Mouse (Mus musculus): ENCODE measurements around the gene Gfod2.

Gene Gfod2

GRCm38 (mm10) chr8:105758277-105759108 is at the start of gene Gfod2:
Gfod2 (minus strand) TSS chr8:105758664.
- ChIA-PET POLR2A (interaction anchor here (0.6 to 1.9 kb wide), 36 partner anchors 9 to 421 kb away, joined by 3 to 12 read pairs (median 4); partner anchors contain the start of genes Acd (in 2 of the 4), Nutf2 (in 2 of the 4), Pard6a (in 2 of the 4) and Pskh1 (in 2 of the 4)), CTCF (interaction anchor here (0.6 to 1.8 kb wide), 10 partner anchors 12 to 504 kb away, joined by 3 to 22 read pairs (median 5); no protein-coding TSS in a partner anchor)

GRCm38 (mm10) chr8:105807766-105808165 is 49.3 kb upstream of the Gfod2 start:
- POLR2A ChIA-PET, result interaction anchor here in 3 of 4 experiments (1.0 to 1.9 kb wide), 8 partner anchors 8 to 92 kb away, joined by 3 to 5 read pairs (median 4); partner anchors contain the start of genes Pskh1 (in 1 of the 3), Ranbp10 (in 1 of the 3) and Tsnaxip1 (in 1 of the 3)
- CTCF ChIA-PET, result interaction anchor here in 2 of 4 experiments (0.9 to 1.5 kb wide), 2 partner anchors 20 to 94 kb away, joined by 4 to 6 read pairs; no protein-coding TSS in a partner anchor

- POLR2A ChIA-PET, result interaction anchor here in 2 of 4 experiments (0.6 to 1.6 kb wide), 2 partner anchors 61 to 209 kb away, joined by 3 to 5 read pairs; no protein-coding TSS in a partner anchor
- CTCF ChIA-PET, result no interaction called here
Observed at GRCm38 (mm10) chr8:105805964-105806363, 47.5 kb upstream of the Gfod2 start.

GRCm38 (mm10) chr8:105805346-105805745 is 46.9 kb upstream of the Gfod2 start:
- ChIA-PET CTCF (interaction anchor here in 1 of 4 experiments (0.6 kb wide), 2 partner anchors 9 to 125 kb away, joined by 3 read pairs; no protein-coding TSS in a partner anchor), POLR2A (interaction anchor here in 2 of 4 experiments (0.6 to 1.4 kb wide), 3 partner anchors 13 to 139 kb away, joined by 3 read pairs; partner anchors contain the start of gene Ranbp10 (in 1 of the 2))

GRCm38 (mm10) chr8:105804797-105805196 is 46.3 kb upstream of the Gfod2 start:
- CTCF ChIA-PET, result interaction anchor here in 1 of 4 experiments (1.1 kb wide), 1 partner anchor 91 kb away, joined by 3 read pairs; no protein-coding TSS in a partner anchor
- POLR2A ChIA-PET, result interaction anchor here in 3 of 4 experiments (0.6 to 1.4 kb wide), 4 partner anchors 9 to 22 kb away, joined by 3 read pairs; partner anchors contain the start of gene Ranbp10 (in 2 of the 3)

- CTCF ChIA-PET, result interaction anchor here in 1 of 4 experiments (1.5 kb wide), 1 partner anchor 13 kb away, joined by 4 read pairs; no protein-coding TSS in a partner anchor
- POLR2A ChIA-PET, result interaction anchor here in 1 of 4 experiments (1.0 kb wide), 1 partner anchor 92 kb away, joined by 3 read pairs; no protein-coding TSS in a partner anchor
Observed at GRCm38 (mm10) chr8:105801153-105801904, 42.9 kb upstream of the Gfod2 start.

- ChIA-PET CTCF (interaction anchor here in 3 of 4 experiments (0.7 to 1.6 kb wide), 6 partner anchors 11 to 131 kb away, joined by 3 to 9 read pairs (median 3); no protein-coding TSS in a partner anchor), POLR2A (interaction anchor here in 3 of 4 experiments (0.6 to 2.8 kb wide), 21 partner anchors 8 to 530 kb away, joined by 3 to 12 read pairs (median 4); partner anchors contain the start of genes Ranbp10 (in 2 of the 3), Tsnaxip1 (in 2 of the 3), Acd (in 1 of the 3) and Nutf2 (in 1 of the 3))
Observed at GRCm38 (mm10) chr8:105799091-105799812, 40.8 kb upstream of the Gfod2 start.

- POLR2A ChIA-PET, result interaction anchor here in 3 of 4 experiments (0.6 to 2.8 kb wide), 14 partner anchors 9 to 163 kb away, joined by 3 to 12 read pairs (median 4); partner anchors contain the start of genes Ranbp10 (in 2 of the 3), Tsnaxip1 (in 2 of the 3), Acd (in 1 of the 3) and Nutf2 (in 1 of the 3)
- CTCF ChIA-PET, result interaction anchor here in 3 of 4 experiments (0.9 to 1.6 kb wide), 3 partner anchors 10 to 84 kb away, joined by 4 to 9 read pairs (median 4); no protein-coding TSS in a partner anchor
Observed at GRCm38 (mm10) chr8:105798408-105798807, 39.9 kb upstream of the Gfod2 start.

GRCm38 (mm10) chr8:105795785-105796184 is 37.3 kb upstream of the Gfod2 start:
- CTCF ChIA-PET, result interaction anchor here in 1 of 4 experiments (0.7 kb wide), 1 partner anchor 11 kb away, joined by 3 read pairs; no protein-coding TSS in a partner anchor
- POLR2A ChIA-PET, result interaction anchor here in 2 of 4 experiments (0.8 to 1.2 kb wide), 2 partner anchors 31 to 104 kb away, joined by 3 read pairs; partner anchors contain the start of genes Pskh1 (in 1 of the 2), Ranbp10 (in 1 of the 2) and Tsnaxip1 (in 1 of the 2)

GRCm38 (mm10) chr8:105794009-105794598 is 35.6 kb upstream of the Gfod2 start:
- ChIA-PET POLR2A (interaction anchor here in 3 of 4 experiments (0.7 to 1.7 kb wide), 4 partner anchors 33 to 78 kb away, joined by 4 to 5 read pairs (median 5); partner anchors contain the start of genes Ranbp10 (in 1 of the 3), Thap11 (in 1 of the 3) and Tsnaxip1 (in 1 of the 3)), CTCF (interaction anchor here in 3 of 4 experiments (0.7 to 1.2 kb wide), 4 partner anchors 25 to 186 kb away, joined by 3 to 10 read pairs (median 5); no protein-coding TSS in a partner anchor)

GRCm38 (mm10) chr8:105793331-105793730 is 34.9 kb upstream of the Gfod2 start:
- ChIA-PET CTCF (interaction anchor here in 2 of 4 experiments (1.1 to 1.2 kb wide), 2 partner anchors 80 to 186 kb away, joined by 3 to 6 read pairs; no protein-coding TSS in a partner anchor), POLR2A (interaction anchor here in 2 of 4 experiments (1.6 to 1.7 kb wide), 4 partner anchors 34 to 83 kb away, joined by 3 to 5 read pairs (median 4); partner anchors contain the start of genes Ranbp10 (in 1 of the 2), Thap11 (in 1 of the 2) and Tsnaxip1 (in 1 of the 2))

GRCm38 (mm10) chr8:105789626-105790025 is 31.2 kb upstream of the Gfod2 start:
- POLR2A ChIA-PET, result interaction anchor here in 2 of 4 experiments (0.6 to 0.8 kb wide), 2 partner anchors 78 to 159 kb away, joined by 3 to 11 read pairs; no protein-coding TSS in a partner anchor
- CTCF ChIA-PET, result interaction anchor here in 3 of 4 experiments (1.0 to 5.5 kb wide), 3 partner anchors 11 to 76 kb away, joined by 3 to 57 read pairs (median 3); no protein-coding TSS in a partner anchor

GRCm38 (mm10) chr8:105788927-105789326 is 30.5 kb upstream of the Gfod2 start:
- POLR2A ChIA-PET, result interaction anchor here in 3 of 4 experiments (1.1 to 1.2 kb wide), 6 partner anchors 10 to 73 kb away, joined by 3 to 7 read pairs (median 4); no protein-coding TSS in a partner anchor
- CTCF ChIA-PET, result interaction anchor here (0.5 to 5.5 kb wide), 21 partner anchors 8 to 1411 kb away, joined by 3 to 57 read pairs (median 5); partner anchors contain the start of gene Ripor1 (in 1 of the 4)

GRCm38 (mm10) chr8:105788241-105788640 is 29.8 kb upstream of the Gfod2 start:
- ChIA-PET POLR2A (interaction anchor here in 3 of 4 experiments (0.6 to 1.3 kb wide), 9 partner anchors 10 to 785 kb away, joined by 3 to 13 read pairs (median 4); partner anchors contain the start of genes Agrp (in 1 of the 3), Ctcf (in 1 of the 3) and Gm10073 (in 1 of the 3)), CTCF (interaction anchor here (0.5 to 5.5 kb wide), 40 partner anchors 9 to 347 kb away, joined by 3 to 57 read pairs (median 4); partner anchors contain the start of genes Gfod2 (in 2 of the 4) and Ripor1 (in 1 of the 4))

GRCm38 (mm10) chr8:105780298-105780697 is 21.8 kb upstream of the Gfod2 start:
- POLR2A ChIA-PET, result interaction anchor here in 1 of 4 experiments (1.3 kb wide), 1 partner anchor 64 kb away, joined by 3 read pairs; no protein-coding TSS in a partner anchor
- CTCF ChIA-PET, result interaction anchor here in 3 of 4 experiments (0.5 to 1.7 kb wide), 3 partner anchors 10 to 200 kb away, joined by 3 to 9 read pairs (median 6); no protein-coding TSS in a partner anchor
